Comparison of ENCODE assay signal across 23 mouse cellular contexts in the genomic region with DNA sequence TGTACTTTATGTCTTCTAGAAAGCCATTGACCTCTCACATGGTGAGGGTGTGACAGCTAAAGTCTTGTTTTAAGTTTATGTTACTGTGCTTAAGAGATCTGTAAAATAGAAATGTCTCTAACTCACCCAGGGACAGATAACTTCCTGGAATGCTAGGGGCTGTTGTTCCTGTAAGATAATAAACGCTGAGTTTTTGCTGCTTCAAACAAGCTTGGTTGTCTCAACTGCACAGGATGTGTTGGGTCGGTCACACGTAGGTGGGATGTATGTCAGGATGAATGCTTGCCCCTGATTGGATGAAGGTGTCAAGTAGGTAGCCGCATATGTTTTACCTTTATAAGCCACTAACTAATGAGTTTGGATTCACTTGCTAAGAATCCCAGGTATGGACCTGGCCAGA.
DNase-seq lines count a peak whose midpoint lies in the region; ATAC-seq lines count a peak whose summit lies in the region.
"Had no signal": no experiment of that assay in that cellular context is flagged by ENCODE, and none has a peak within 500 bp of the region (broad histone marks: within the 10 kb centered on the region; RNA-seq: fewer than 3 reads in every experiment).

No protein-coding gene starts in this region.

- H3K9ac ChIP-seq in liver, embryonic 12.5 days = 0 out of 2 replicates have a peak overlapping the region, but pooled peaks have one; percentile 29
- H3K9ac ChIP-seq in liver, embryonic 16.5 days (ENCODE audit: low read depth, low read length) = no peak overlapping the region
- no peak overlapping the region for H3K9ac ChIP-seq in midbrain, embryonic 11.5 days (ENCODE audit: low read length)
- H3K9ac ChIP-seq: embryonic facial prominence, embryonic 13.5 days; forebrain, embryonic 13.5 days; hindbrain, embryonic 13.5 days had no signal

- peak; percentile 92 for ATAC-seq in liver, embryonic 12.5 days
- peak; percentile 74 for ATAC-seq in liver, embryonic 16.5 days (ENCODE audit: low read depth)
- ATAC-seq in midbrain, embryonic 11.5 days (ENCODE audit: low FRiP score) = no peak
- ATAC-seq: activated CD4-positive, CD25-positive, alpha-beta regulatory T cell, adult 4 months; CD4-positive, CD25-positive, alpha-beta regulatory T cell, adult 4 months; forebrain, embryonic 13.5 days; hindbrain, postnatal 0 days; Patski had no signal

- peak; percentile 53 for DNase-seq in c-Kit-positive CD71-positive TER-119-positive erythroid progenitor cells, embryonic 14.5 days (ENCODE audit: low spot score)
- DNase-seq in thymus, postnatal 36 days = no peak
- DNase-seq in midbrain, embryonic 11.5 days (ENCODE audit: low spot score, missing footprints) = no peak
- no peak for DNase-seq in natural killer cell, adult 2 months (ENCODE audit: low spot score in 2 of 2)
- DNase-seq: adrenal gland, postnatal 14 days; cerebellum, adult 18-20 months; cerebellum, adult 9-11 months; cerebellum, postnatal 36 days; gastrocnemius, adult 2 months; gastrocnemius, postnatal 36 days; heart, adult 18-20 months; heart, postnatal 10 days had no signal

- no peak overlapping the region for H3K4me3 ChIP-seq in liver, embryonic 12.5 days
- no peak overlapping the region for H3K4me3 ChIP-seq in liver, embryonic 16.5 days (ENCODE audit: low read depth, low read length)
- no peak overlapping the region for H3K4me3 ChIP-seq in midbrain, embryonic 11.5 days (ENCODE audit: low read depth, low read length)
- H3K4me3 ChIP-seq: embryonic facial prominence, embryonic 13.5 days; forebrain, embryonic 13.5 days; gastrocnemius, adult 2 months; heart, embryonic 10.5 days; hindbrain, embryonic 13.5 days had no signal

- H3K27ac ChIP-seq in liver, embryonic 12.5 days = peak overlapping the region; percentile 77
- H3K27ac ChIP-seq in liver, embryonic 16.5 days (ENCODE audit: low read length) = 0 out of 2 replicates have a peak overlapping the region, but pooled peaks have one; percentile 4
- no peak overlapping the region for H3K27ac ChIP-seq in midbrain, embryonic 11.5 days (ENCODE audit: low read depth, low read length)
- H3K27ac ChIP-seq: embryonic facial prominence, embryonic 13.5 days; forebrain, embryonic 13.5 days; heart, embryonic 10.5 days; hindbrain, embryonic 13.5 days; hindbrain, postnatal 0 days had no signal

- peak overlapping the region; percentile 35 for H3K4me2 ChIP-seq in liver, embryonic 12.5 days
- H3K4me2 ChIP-seq in liver, embryonic 16.5 days (ENCODE audit: low read depth, low read length) = no peak overlapping the region
- no peak overlapping the region for H3K4me2 ChIP-seq in midbrain, embryonic 11.5 days
- H3K4me2 ChIP-seq: embryonic facial prominence, embryonic 13.5 days; forebrain, embryonic 13.5 days; hindbrain, embryonic 13.5 days had no signal

- H3K36me3 ChIP-seq in liver, embryonic 12.5 days = no peaks in the 10 kb centered on the region
- H3K36me3 ChIP-seq in liver, embryonic 16.5 days (ENCODE audit: control insufficient read depth, insufficient read depth) = no peaks in the 10 kb centered on the region
- no peaks in the 10 kb centered on the region for H3K36me3 ChIP-seq in midbrain, embryonic 11.5 days (ENCODE audit: control insufficient read depth, insufficient read depth, low read length)
- H3K36me3 ChIP-seq: embryonic facial prominence, embryonic 13.5 days; G1E; heart, embryonic 10.5 days; hindbrain, embryonic 13.5 days had no signal

- no peaks in the 10 kb centered on the region for H3K9me3 ChIP-seq in liver, embryonic 12.5 days (replicated peaks)
- no peaks in the 10 kb centered on the region for H3K9me3 ChIP-seq in liver, embryonic 16.5 days (replicated peaks; ENCODE audit: control insufficient read depth, low read length)
- no peaks in the 10 kb centered on the region for H3K9me3 ChIP-seq in midbrain, embryonic 11.5 days (ENCODE audit: control insufficient read depth, low read length)
- H3K9me3 ChIP-seq: embryonic facial prominence, embryonic 13.5 days; forebrain, embryonic 13.5 days; G1E; heart, embryonic 10.5 days; hindbrain, embryonic 13.5 days had no signal

- H3K27me3 ChIP-seq in liver, embryonic 12.5 days (replicated peaks) = peaks cover 10% of the 10 kb centered on the region; the same call in 1 of the 2 replicates
- H3K27me3 ChIP-seq in liver, embryonic 16.5 days (ENCODE audit: control insufficient read depth, insufficient read depth, low read depth, low read length) = no peaks in the 10 kb centered on the region
- H3K27me3 ChIP-seq in midbrain, embryonic 11.5 days (ENCODE audit: control insufficient read depth, insufficient read depth, low read length) = no peaks in the 10 kb centered on the region
- H3K27me3 ChIP-seq: embryonic facial prominence, embryonic 13.5 days; forebrain, embryonic 13.5 days; hindbrain, embryonic 13.5 days had no signal

- peaks cover 39% of the 10 kb centered on the region for H3K4me1 ChIP-seq in liver, embryonic 12.5 days
- H3K4me1 ChIP-seq in liver, embryonic 16.5 days (ENCODE audit: control insufficient read depth, low read depth, low read length) = peaks cover 13% of the 10 kb centered on the region
- no peaks in the 10 kb centered on the region for H3K4me1 ChIP-seq in midbrain, embryonic 11.5 days (ENCODE audit: control insufficient read depth, insufficient read depth, low read length)
- H3K4me1 ChIP-seq: embryonic facial prominence, embryonic 13.5 days; forebrain, embryonic 13.5 days; hindbrain, embryonic 13.5 days had no signal

- WGBS in liver, embryonic 12.5 days (ENCODE audit: insufficient replicate concordance) = 47% methylated on average over 4 of the region's 4 CpGs
- WGBS in liver, embryonic 16.5 days (ENCODE audit: insufficient replicate concordance) = 37% methylated on average over 4 of the region's 4 CpGs
- WGBS in midbrain, embryonic 11.5 days = 92% methylated on average over 4 of the region's 4 CpGs
